Mouse (Mus musculus): Measurements from ENCODE around the gene Magi2.
"Not testable (repeated sequence)": the region's sequence is repeated elsewhere in the genome, so short reads cannot be mapped to it uniquely, and the experiment has no call there.

Gene Magi2

DNA sequence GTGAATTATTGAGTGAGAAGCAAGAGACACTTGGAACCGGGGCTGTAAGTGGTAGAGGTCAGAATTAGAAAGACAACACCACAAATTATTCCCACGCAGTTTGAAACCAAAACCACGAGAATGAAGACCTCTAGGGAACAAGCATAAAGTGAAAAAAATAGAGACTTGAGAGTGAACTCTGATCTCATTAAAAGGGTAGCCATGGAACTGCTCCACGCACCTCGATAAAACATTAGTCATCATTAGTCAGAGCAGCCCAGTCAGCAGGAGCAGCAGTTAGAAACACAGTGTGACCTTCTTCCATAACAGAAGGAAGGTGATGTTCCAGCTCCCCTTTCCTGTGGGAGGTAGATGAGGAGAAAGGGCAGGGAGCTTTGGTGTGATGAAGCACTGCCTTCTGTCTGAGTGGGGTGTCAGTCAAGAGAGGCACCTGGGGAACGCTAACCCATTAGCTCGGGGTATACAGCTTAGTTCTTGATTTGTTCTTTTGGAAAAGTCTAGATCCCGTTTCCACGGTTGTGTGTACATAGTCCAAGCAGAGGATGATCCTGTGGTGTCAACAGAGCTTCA, 1272.3 kb downstream of the Magi2 start:
- no peak for DNase-seq (ENCODE audit: low read depth, low spot score)

GRCm38 (mm10) chr5:20508609-20509008, 1281.8 kb downstream of the Magi2 start:
- no peak for DNase-seq (ENCODE audit: low read depth, low spot score)

DNA sequence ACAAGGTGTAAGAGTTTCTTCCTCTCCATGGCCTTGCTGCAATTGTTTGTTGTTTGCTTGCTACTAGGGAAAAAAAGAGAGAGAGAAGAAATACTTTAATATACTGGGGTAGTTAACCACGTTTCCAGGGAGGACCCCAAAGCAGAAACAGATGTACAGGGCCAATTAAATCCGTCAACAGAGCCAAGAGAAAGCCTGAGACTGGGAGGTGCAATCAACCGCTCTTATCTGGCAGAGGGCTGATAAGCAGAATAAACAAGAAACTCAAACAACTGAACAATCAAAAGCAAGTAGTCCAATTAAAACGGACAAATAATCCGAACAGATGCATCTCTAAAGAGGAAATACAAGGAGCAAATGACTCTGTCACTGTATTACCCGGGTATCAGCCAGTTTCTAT, 1282.8 kb downstream of the Magi2 start:
- DNase-seq (ENCODE audit: low read depth, low spot score) = no peak

GRCm38 (mm10) chr5:20512377-20513126, 1285.7 kb downstream of the Magi2 start:
- no peak for DNase-seq (ENCODE audit: low read depth, low spot score)

GRCm38 (mm10) chr5:20521639-20522038, 1294.8 kb downstream of the Magi2 start:
- no peak for DNase-seq (ENCODE audit: low read depth, low spot score)

GRCm38 (mm10) chr5:20522047-20522446, 1295.2 kb downstream of the Magi2 start:
- no peak for DNase-seq (ENCODE audit: low read depth, low spot score)

GRCm38 (mm10) chr5:20523776-20524175, 1296.9 kb downstream of the Magi2 start:
- DNase-seq (ENCODE audit: low read depth, low spot score) = no peak

DNA sequence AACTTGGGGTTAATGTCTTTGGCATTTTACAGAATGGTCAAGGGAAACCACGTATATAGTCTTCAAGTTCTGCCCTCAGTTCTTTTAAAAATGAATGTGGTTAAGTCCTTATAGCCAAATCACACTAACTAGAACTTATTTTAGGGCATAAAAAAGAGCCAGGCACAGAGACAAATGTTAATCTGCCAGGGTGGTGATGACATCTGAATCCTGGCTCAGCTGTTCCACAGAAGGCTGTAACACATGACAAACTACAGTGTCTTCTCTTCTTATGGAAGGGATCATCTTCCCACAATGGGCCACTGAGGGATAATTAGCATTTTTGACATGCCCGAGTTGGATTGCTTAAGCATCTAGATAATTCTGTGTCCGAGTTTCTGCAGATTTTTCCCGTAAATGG, 1299.8 kb downstream of the Magi2 start:
- not testable (repeated sequence) for DNase-seq (ENCODE audit: low read depth, low spot score)

GRCm38 (mm10) chr5:20536544-20536943, 1309.7 kb downstream of the Magi2 start:
- DNase-seq (ENCODE audit: low read depth, low spot score) = no peak

DNA sequence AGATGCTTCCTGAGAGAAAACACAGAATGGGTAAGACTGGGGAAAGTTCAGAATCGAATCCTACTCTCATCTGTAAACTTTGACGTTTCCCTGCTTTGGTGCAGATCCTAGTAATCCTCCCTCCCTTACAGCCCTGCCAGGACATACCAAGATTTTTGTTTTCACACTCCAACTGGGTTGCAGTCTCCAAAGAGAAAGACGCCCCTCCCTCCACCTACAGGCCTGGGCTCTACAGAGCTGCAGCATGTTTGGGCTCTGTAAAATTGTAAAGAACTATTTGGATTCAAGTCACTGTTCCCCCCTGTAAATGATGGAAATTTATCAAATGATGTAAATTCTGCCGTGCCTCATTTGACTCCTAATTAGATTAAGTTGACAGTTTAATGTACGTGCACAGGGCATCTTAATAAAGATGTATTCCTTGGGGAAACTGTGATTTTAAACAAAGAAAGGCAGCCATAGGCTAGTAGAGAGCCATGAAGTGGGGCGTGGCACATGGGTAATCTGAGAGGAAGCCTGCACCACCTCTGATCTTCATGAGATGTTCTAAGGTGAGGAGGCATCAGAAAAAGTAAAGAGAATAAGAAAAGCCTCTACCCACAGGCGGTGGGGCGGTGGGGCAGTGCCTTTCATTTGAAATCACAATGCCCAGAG, 1310.7 kb downstream of the Magi2 start:
- no peak for DNase-seq (ENCODE audit: low read depth, low spot score)

DNA sequence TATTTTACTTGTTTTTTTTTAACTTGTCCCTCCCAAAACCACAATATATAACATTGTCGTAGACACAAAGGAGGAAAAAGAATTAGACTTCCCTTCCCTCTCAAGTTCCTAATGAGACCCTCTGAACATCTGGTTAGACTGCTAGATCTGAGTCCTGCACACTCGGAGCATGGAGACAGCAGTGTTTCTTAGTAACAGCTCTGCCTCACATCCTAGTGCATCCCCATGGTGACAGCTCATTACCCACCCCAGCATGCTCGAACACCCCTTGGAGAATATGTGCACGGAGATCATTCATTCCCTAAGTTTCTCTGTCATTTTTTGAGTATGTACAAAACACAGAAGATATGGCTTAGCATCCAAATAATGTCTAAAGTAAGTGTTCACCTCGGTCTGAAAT, 1317.5 kb downstream of the Magi2 start:
- DNase-seq (ENCODE audit: low read depth, low spot score) = no peak

- no peak for DNase-seq (ENCODE audit: low read depth, low spot score)
Observed at GRCm38 (mm10) chr5:20559378-20559777, 1332.5 kb downstream of the Magi2 start.

DNA sequence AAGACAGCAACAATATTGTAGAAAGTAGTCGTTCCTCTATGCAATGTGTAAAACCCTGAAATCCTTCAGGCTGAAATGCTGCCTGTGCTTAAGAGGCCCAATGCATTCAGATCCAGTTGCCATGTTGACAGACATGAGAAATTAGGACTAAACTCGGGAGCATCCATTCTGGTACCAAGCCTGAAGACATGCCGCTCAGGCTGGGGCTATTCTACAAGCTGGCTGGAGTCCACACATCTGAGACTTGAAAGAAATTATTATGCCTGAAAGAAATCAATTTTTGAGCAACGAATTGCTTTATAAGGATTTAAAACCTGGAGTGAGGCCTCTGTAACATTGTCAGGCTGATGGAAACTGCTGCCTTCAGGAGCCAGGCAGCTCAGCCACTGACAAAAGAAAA, 1333.0 kb downstream of the Magi2 start:
- DNase-seq (ENCODE audit: low read depth, low spot score) = no peak

GRCm38 (mm10) chr5:20568421-20568820, 1341.6 kb downstream of the Magi2 start:
- DNase-seq (ENCODE audit: low read depth, low spot score) = no peak

DNA sequence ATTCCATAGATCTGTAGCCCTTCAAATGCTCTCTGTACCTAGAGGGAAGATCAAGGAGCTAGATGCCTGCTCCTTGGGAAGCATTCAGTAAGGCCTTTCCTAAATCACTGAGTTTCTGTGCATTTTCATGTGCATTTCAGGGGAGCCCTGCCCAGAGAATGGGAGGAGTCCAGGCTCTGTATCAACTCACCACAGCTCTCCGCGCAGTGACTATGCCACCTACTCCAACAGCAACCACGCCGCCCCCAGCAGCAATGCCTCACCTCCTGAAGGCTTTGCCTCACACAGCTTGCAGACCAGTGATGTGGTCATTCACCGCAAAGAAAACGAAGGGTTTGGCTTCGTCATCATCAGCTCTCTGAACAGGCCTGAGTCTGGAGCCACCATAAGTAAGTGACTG, 1342.1 kb downstream of the Magi2 start:
- DNase-seq (ENCODE audit: low read depth, low spot score) = no peak

DNA sequence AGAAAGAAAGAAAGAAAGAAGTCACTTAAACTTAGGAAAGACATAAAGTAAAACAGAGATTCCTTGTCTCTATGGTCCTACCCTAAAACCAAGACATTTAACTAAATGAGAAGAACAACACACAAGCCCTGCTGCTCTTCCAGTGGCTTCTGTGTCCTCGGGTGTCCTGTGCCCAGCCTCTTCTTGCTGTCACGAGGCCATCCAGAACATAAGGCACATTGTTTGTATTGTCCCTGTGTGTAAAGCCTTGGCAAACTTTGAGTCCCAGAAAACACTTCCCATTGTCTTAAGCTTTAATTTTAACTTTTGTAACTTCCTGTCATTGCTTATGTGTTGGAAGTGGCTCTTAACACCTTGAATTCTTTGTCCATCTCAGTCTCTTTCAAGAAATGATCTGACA, 1348.0 kb downstream of the Magi2 start:
- no peak for DNase-seq (ENCODE audit: low read depth, low spot score)

DNA sequence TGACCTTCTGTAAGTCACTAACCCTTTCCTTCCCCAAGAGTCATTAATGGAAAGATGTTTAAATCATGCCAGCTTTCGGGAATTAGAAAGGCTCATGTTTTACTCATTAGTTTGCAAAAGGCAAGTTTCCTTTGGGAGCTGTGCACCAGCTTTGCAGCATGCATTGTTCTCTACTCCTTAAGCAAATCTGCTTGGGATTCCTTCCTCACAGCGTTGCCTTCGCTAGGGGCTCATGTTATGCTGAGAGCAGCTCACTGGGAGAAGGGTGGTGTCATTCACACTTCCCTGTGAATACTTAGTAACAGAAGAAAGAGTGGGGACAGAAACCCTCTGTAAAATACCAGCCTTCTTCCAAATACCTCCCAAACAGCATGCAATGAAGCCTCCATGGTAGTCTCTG, 1349.0 kb downstream of the Magi2 start:
- DNase-seq (ENCODE audit: low read depth, low spot score) = no peak

DNA sequence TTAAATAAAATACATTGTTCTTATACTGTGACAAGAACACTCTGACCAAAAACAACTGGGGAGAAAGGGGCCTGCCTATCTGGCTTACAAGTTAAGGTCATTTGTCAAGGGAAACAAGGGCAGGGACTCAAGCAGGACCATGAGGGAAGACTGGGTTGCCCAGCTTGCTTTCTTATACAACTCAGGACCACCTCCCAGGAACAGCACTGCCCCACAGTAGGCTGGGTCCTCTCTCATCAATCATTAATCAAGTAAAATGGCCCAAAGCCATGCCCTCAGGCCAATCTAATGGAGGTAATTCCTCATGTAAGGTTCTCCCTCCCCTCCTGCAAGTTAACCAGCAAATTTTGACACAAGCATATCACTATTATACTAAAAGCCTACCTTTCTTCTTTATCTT, 1349.4 kb downstream of the Magi2 start:
- no peak for DNase-seq (ENCODE audit: low read depth, low spot score)

DNA sequence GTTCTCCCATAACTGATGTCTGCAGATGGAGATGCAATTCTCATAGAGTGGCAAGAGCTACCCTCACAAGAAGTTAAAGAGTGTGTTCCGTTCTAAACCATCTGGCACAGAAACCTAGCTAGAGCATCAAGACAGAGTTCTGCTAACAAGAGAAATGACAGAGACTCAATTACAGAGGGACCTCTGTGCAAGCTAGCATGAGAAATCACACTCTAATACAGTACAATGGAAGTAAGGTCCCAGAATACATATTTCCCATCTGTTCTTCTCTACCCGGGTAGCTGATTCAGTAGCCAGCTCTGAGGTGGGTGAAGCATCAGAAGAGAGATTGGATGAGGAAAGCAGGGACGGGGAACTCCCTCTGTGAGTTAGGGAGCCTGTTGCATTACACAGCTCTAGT, 1351.8 kb downstream of the Magi2 start:
- no peak for DNase-seq (ENCODE audit: low read depth, low spot score)

DNA sequence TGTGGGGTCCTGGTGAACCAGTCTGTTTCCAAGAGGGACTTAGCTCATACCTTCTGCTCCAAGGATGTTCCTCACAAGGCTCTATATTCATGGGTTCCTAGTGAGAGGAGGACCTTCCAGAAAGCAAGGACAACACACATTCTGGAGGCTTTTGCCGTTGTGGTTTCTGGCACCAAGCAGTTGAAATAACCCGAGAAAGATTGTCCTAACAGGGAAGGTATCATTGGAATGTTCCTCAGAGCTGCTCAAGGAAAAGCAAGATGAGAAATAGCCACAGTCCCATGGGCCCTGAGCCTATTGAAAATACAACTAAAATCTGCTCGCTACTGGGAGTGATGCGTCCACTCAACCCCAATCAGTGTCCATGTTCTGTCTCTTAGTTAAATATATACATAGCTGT, 1353.8 kb downstream of the Magi2 start:
- DNase-seq (ENCODE audit: low read depth, low spot score) = no peak

- no peak for DNase-seq (ENCODE audit: low read depth, low spot score)
Observed at GRCm38 (mm10) chr5:20582995-20583435, 1356.2 kb downstream of the Magi2 start.

GRCm38 (mm10) chr5:20583639-20584038, 1356.8 kb downstream of the Magi2 start:
- no peak for DNase-seq (ENCODE audit: low read depth, low spot score)

- DNase-seq (ENCODE audit: low read depth, low spot score) = no peak
Observed at GRCm38 (mm10) chr5:20584769-20585168, 1357.9 kb downstream of the Magi2 start.

All from A20 (cell line).